In genomic region chr8:101790785-101791184, GRCm38 (mm10) we compare ENCODE assay signal across 17 mouse cellular contexts.
DNase-seq lines count a peak whose midpoint lies in the region; ATAC-seq lines count a peak whose summit lies in the region.
"Had no signal": no experiment of that assay in that cellular context is flagged by ENCODE, and none has a peak within 500 bp of the region (broad histone marks: within the 10 kb centered on the region; RNA-seq: fewer than 3 reads in every experiment).

No protein-coding gene starts in this region.

- no peak for DNase-seq in frontal cortex, postnatal 25 days (ENCODE audit: low spot score in 2 of 2)
- DNase-seq in left cerebral cortex, adult 9 months (ENCODE audit: low spot score in 2 of 2): peak; percentile 41 to 58
- DNase-seq in left cerebral cortex, postnatal 10 days (ENCODE audit: extremely low spot score in 1 of 2, low spot score in 2 of 2): no peak
- peak; percentile 40 to 69 for DNase-seq in layer of hippocampus, adult 18-20 months (ENCODE audit: low spot score in 2 of 2)
- peak; percentile 36 to 48 for DNase-seq in right cerebral cortex, postnatal 10 days (ENCODE audit: low spot score in 2 of 2)
- DNase-seq in thymus, adult 18-20 months: no peak
- no peak for DNase-seq in lung, postnatal 4 days
- DNase-seq: adrenal gland, postnatal 25 days; cerebellum, adult 2 months; gastrocnemius, postnatal 14 days; kidney, adult 2 months; kidney, postnatal 10 days; retina, postnatal 1 day had no signal

- intact Hi-C loops in left cerebral cortex, postnatal 10 days (cut with DNase I): no loop called here

- ATAC-seq in frontal cortex, adult (ENCODE audit: low TSS enrichment): peak; percentile 89
- ATAC-seq: forebrain, embryonic 13.5 days; inflammation-experienced regulatory T-cells, adult 6 months; lung, postnatal 0 days had no signal

Comparison
In these comparisons a context has a peak if more than half of its experiments do, and no peak if none do; other contexts are left out.
1. DNase-seq: peak in left cerebral cortex, adult 9 months (2 of 2), layer of hippocampus, adult 18-20 months (2 of 2) and right cerebral cortex, postnatal 10 days (2 of 2); none in frontal cortex, postnatal 25 days (0 of 2), left cerebral cortex, postnatal 10 days (0 of 2), thymus, adult 18-20 months (0 of 2) and lung, postnatal 4 days (0 of 2).